Mouse (Mus musculus) ES-E14 (cell line): ENCODE data around the gene Ciz1.

Source experiments
- CHD2 ChIP-seq: IDR thresholded peaks from 2 replicates; pipeline ENCODE4 v1.6.1; 2014; ENCODE audit warnings: mild to moderate bottlenecking, low read depth, low read length, inconsistent platforms
- HCFC1 ChIP-seq: IDR thresholded peaks from 2 replicates; pipeline ENCODE4 v1.6.1; 2012; ENCODE audit warnings: low read length, inconsistent platforms, borderline replicate concordance; ENCODE audit not compliant: insufficient read depth
- MAFK ChIP-seq: IDR thresholded peaks from 2 replicates; pipeline ENCODE4 v1.6.1; 2014; ENCODE audit warnings: mild to moderate bottlenecking, low read depth, low read length, inconsistent platforms; ENCODE audit not compliant: insufficient read depth
- ZC3H11A ChIP-seq: IDR thresholded peaks from 2 replicates; pipeline ENCODE4 v1.6.1; 2012; ENCODE audit warnings: low read depth, mild to moderate bottlenecking, inconsistent platforms, low read length, borderline replicate concordance

DNA sequence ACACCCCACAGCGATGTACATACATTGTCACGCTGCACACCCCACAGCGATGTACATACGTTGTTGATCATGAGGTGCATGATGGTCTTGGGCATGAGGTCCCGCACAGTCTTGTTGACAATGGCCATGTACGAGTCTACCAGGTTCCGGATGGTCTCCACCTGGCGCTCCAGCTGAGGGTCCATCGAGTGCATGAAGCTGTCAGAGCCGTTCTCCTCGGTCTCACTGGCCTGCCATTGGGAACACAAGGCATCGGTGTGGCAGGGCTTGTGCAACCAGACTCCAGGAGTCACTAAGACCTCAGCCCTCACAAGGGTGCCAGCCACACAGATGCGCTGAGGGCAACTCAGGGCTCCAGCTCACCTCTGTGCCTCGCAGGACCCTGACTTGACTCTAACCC, 37.3 kb upstream of the Ciz1 start:
- no peak for TF ChIP-seq CHD2
- no peak for TF ChIP-seq ZC3H11A
- no peak for TF ChIP-seq MAFK
- no peak for TF ChIP-seq HCFC1
